Comparison of ENCODE assay signal across 8 mouse cellular contexts in genomic region chr15:96684132-96684830, GRCm38 (mm10). TPM values are rescaled to one million over a fixed set of nuclear protein-coding genes. Genes with fewer than 3 reads are reported as not detected.
A peak's percentile ranks its signal among the peaks of the same experiment; 100 is the strongest.
DNase-seq lines count a peak whose midpoint lies in the region; ATAC-seq and TF ChIP-seq lines count a peak whose summit lies in the region.
"Had no signal": no experiment of that assay in that cellular context is flagged by ENCODE, and none has a peak within 500 bp of the region (broad histone marks: within the 10 kb centered on the region; RNA-seq: fewer than 3 reads in every experiment).

No protein-coding gene starts in this region.

- 39% methylated on average over 11 of the region's 11 CpGs for WGBS in limb, embryonic 13.5 days
- WGBS in limb, embryonic 10.5 days: 46% methylated on average over 11 of the region's 11 CpGs
- 36% methylated on average over 11 of the region's 11 CpGs for WGBS in heart, embryonic 13.5 days
- 17% methylated on average over 11 of the region's 11 CpGs for WGBS in liver, embryonic 15.5 days (ENCODE audit: insufficient replicate concordance)
- 7% methylated on average over 11 of the region's 11 CpGs for WGBS in thymus, adult 2 months

- peaks cover 24% of the 10 kb centered on the region for H3K36me3 ChIP-seq in limb, embryonic 13.5 days
- H3K36me3 ChIP-seq in limb, embryonic 10.5 days: peaks cover 28% of the 10 kb centered on the region
- peaks cover 24% of the 10 kb centered on the region for H3K36me3 ChIP-seq in heart, embryonic 13.5 days
- H3K36me3 ChIP-seq in liver, embryonic 15.5 days (replicated peaks): peaks cover 20% of the 10 kb centered on the region
- peaks cover 20% of the 10 kb centered on the region for H3K36me3 ChIP-seq in thymus, adult 2 months (ENCODE audit: control insufficient read depth, insufficient read depth, low read length)

- no peak overlapping the region for H3K27ac ChIP-seq in limb, embryonic 13.5 days
- no peak overlapping the region for H3K27ac ChIP-seq in limb, embryonic 10.5 days
- H3K27ac ChIP-seq in bone marrow macrophage, adult 2 months (ENCODE audit: insufficient read depth, low read depth, low read length): no peak overlapping the region
- peak overlapping the region; percentile 32; the same call in 1 of the 2 replicates for H3K27ac ChIP-seq in heart, embryonic 13.5 days (replicated peaks)
- H3K27ac ChIP-seq in liver, embryonic 15.5 days (replicated peaks): no peak overlapping the region
- peak overlapping the region; percentile 25; the same call in 1 of the 2 replicates for H3K27ac ChIP-seq in thymus, adult 2 months (ENCODE audit: control insufficient read depth, insufficient read depth, low read length)
- H3K27ac ChIP-seq: neural tube, embryonic 13.5 days had no signal

- TF ChIP-seq POLR2A in bone marrow macrophage, adult 2 months (IDR thresholded peaks at IDR 0.05; ENCODE audit: borderline replicate concordance, low read depth, low read length): no peak
- TF ChIP-seq POLR2A in thymus, adult 2 months (IDR thresholded peaks at IDR 0.05; ENCODE audit: control insufficient read depth, extremely low read depth, insufficient read depth, low read length, poor library complexity): no peak

- no peaks in the 10 kb centered on the region for H3K9me3 ChIP-seq in limb, embryonic 13.5 days
- H3K9me3 ChIP-seq in limb, embryonic 10.5 days (replicated peaks): no peaks in the 10 kb centered on the region
- no peaks in the 10 kb centered on the region for H3K9me3 ChIP-seq in heart, embryonic 13.5 days
- no peaks in the 10 kb centered on the region for H3K9me3 ChIP-seq in liver, embryonic 15.5 days (replicated peaks)
- H3K9me3 ChIP-seq: neural tube, embryonic 13.5 days had no signal

- ATAC-seq in limb, embryonic 13.5 days (ENCODE audit: low FRiP score, low read depth): no peak
- no peak for ATAC-seq in heart, embryonic 13.5 days (ENCODE audit: extremely low read depth, insufficient number of reproducible peaks, low FRiP score, low TSS enrichment)
- no peak for ATAC-seq in liver, embryonic 15.5 days (ENCODE audit: insufficient read depth)

- H3K4me2 ChIP-seq in limb, embryonic 13.5 days (replicated peaks): peak overlapping the region; percentile 10; the same call in 1 of the 2 replicates
- H3K4me2 ChIP-seq in heart, embryonic 13.5 days: peak overlapping the region; percentile 50
- peak overlapping the region; percentile 59 for H3K4me2 ChIP-seq in liver, embryonic 15.5 days
- H3K4me2 ChIP-seq: neural tube, embryonic 13.5 days had no signal

- H3K27me3 ChIP-seq in limb, embryonic 13.5 days: no peaks in the 10 kb centered on the region
- H3K27me3 ChIP-seq in limb, embryonic 10.5 days (ENCODE audit: low read depth, poor library complexity, severe bottlenecking): peaks cover 19% of the 10 kb centered on the region; the same call in 1 of the 2 replicates
- peaks cover 4% of the 10 kb centered on the region; the same call in 1 of the 2 replicates for H3K27me3 ChIP-seq in heart, embryonic 13.5 days (replicated peaks)
- peaks cover 8% of the 10 kb centered on the region for H3K27me3 ChIP-seq in liver, embryonic 15.5 days
- no peaks in the 10 kb centered on the region for H3K27me3 ChIP-seq in thymus, adult 2 months (ENCODE audit: control insufficient read depth, insufficient read depth, low read length)

- TF ChIP-seq CTCF in bone marrow macrophage, adult 2 months (IDR thresholded peaks at IDR 0.05; ENCODE audit: low read depth, low read length): no peak
- TF ChIP-seq CTCF in thymus, adult 2 months (IDR thresholded peaks at IDR 0.05; ENCODE audit: borderline replicate concordance, control insufficient read depth, extremely low read depth, insufficient read depth, low read length, poor library complexity): no peak

- no peak overlapping the region for H3K9ac ChIP-seq in limb, embryonic 13.5 days
- peak overlapping the region; percentile 33; the same call in 1 of the 2 replicates for H3K9ac ChIP-seq in heart, embryonic 13.5 days
- no peak overlapping the region for H3K9ac ChIP-seq in liver, embryonic 15.5 days
- H3K9ac ChIP-seq: neural tube, embryonic 13.5 days had no signal

- H3K4me3 ChIP-seq in limb, embryonic 13.5 days: no peak overlapping the region
- no peak overlapping the region for H3K4me3 ChIP-seq in limb, embryonic 10.5 days
- H3K4me3 ChIP-seq in bone marrow macrophage, adult 2 months (ENCODE audit: insufficient read depth, low read length): peak overlapping the region; percentile 1; the same call in 1 of the 2 replicates
- 0 out of 2 replicates have a peak overlapping the region, but pooled peaks have one; percentile 9 for H3K4me3 ChIP-seq in heart, embryonic 13.5 days
- peak overlapping the region; percentile 25 for H3K4me3 ChIP-seq in liver, embryonic 15.5 days (replicated peaks)
- peak overlapping the region; percentile 29 for H3K4me3 ChIP-seq in thymus, adult 2 months (ENCODE audit: control insufficient read depth, insufficient read depth, low read length)
- H3K4me3 ChIP-seq: neural tube, embryonic 13.5 days had no signal

- DNase-seq in limb, embryonic 10.5 days (ENCODE audit: low spot score): no peak
- DNase-seq in thymus, adult 2 months: peak; percentile 57
- DNase-seq in cerebellum, adult 9-10 months: no peak

- H3K4me1 ChIP-seq in limb, embryonic 13.5 days: peaks cover 9% of the 10 kb centered on the region
- H3K4me1 ChIP-seq in limb, embryonic 10.5 days: peaks cover 8% of the 10 kb centered on the region
- H3K4me1 ChIP-seq in bone marrow macrophage, adult 2 months (ENCODE audit: control insufficient read depth, insufficient read depth, low read length): peaks cover 11% of the 10 kb centered on the region
- H3K4me1 ChIP-seq in heart, embryonic 13.5 days: peaks cover 16% of the 10 kb centered on the region
- H3K4me1 ChIP-seq in liver, embryonic 15.5 days (replicated peaks): peaks cover 10% of the 10 kb centered on the region
- H3K4me1 ChIP-seq in thymus, adult 2 months (replicated peaks; ENCODE audit: control insufficient read depth, insufficient read depth, low read length): peaks cover 13% of the 10 kb centered on the region

RNA-seq across cellular contexts. Expression of gene Slc38a2, which starts 15.2 kb away (rescaled TPM):
- polyA plus RNA-seq in limb, embryonic 13.5 days (2015; fragmentation: Nextera tagmentation; extraction: Ambion mirVana): 157 and 165 TPM in 2 replicates
- 173 and 198 TPM in 2 replicates for polyA plus RNA-seq in limb, embryonic 10.5 days (2016; fragmentation: Nextera tagmentation; extraction: Ambion mirVana)
- 80.7 and 83.9 TPM in 2 replicates for polyA plus RNA-seq in bone marrow macrophage, adult 2 months (2012; ENCODE audit: insufficient read depth, insufficient read length, missing spikeins)
- 115 and 119 TPM in 2 replicates for polyA plus RNA-seq in heart, embryonic 13.5 days (2015; fragmentation: Nextera tagmentation; extraction: Ambion mirVana)
- 33.8 and 33.9 TPM in 2 replicates for polyA plus RNA-seq in liver, embryonic 15.5 days (2015; fragmentation: Nextera tagmentation; extraction: Ambion mirVana)
- 105 and 110 TPM in 2 replicates for polyA plus RNA-seq in thymus, adult 2 months (2012; rRNA removed)

RNA-seq across cellular contexts. Expression of gene Slc38a1, which starts 41.6 kb away (rescaled TPM):
- 94.5 and 95.9 TPM in 2 replicates for polyA plus RNA-seq in limb, embryonic 13.5 days (2015; fragmentation: Nextera tagmentation; extraction: Ambion mirVana)
- polyA plus RNA-seq in limb, embryonic 10.5 days (2016; fragmentation: Nextera tagmentation; extraction: Ambion mirVana): 141 and 149 TPM in 2 replicates
- 26.2 and 31.5 TPM in 2 replicates for polyA plus RNA-seq in bone marrow macrophage, adult 2 months (2012; ENCODE audit: insufficient read depth, insufficient read length, missing spikeins)
- polyA plus RNA-seq in heart, embryonic 13.5 days (2015; fragmentation: Nextera tagmentation; extraction: Ambion mirVana): 69.7 and 70.4 TPM in 2 replicates
- 14.5 and 18.2 TPM in 2 replicates for polyA plus RNA-seq in liver, embryonic 15.5 days (2015; fragmentation: Nextera tagmentation; extraction: Ambion mirVana)
- polyA plus RNA-seq in thymus, adult 2 months (2012; rRNA removed): 136 and 170 TPM in 2 replicates

Comparison
In these comparisons a context has a peak if more than half of its experiments do, and no peak if none do; other contexts are left out.
1. H3K27ac ChIP-seq: peak in heart, embryonic 13.5 days (single experiment) and thymus, adult 2 months (single experiment); none in limb, embryonic 13.5 days (single experiment), limb, embryonic 10.5 days (single experiment), bone marrow macrophage, adult 2 months (single experiment) and liver, embryonic 15.5 days (single experiment).
2. H3K4me3 ChIP-seq: peak in bone marrow macrophage, adult 2 months (single experiment), heart, embryonic 13.5 days (single experiment), liver, embryonic 15.5 days (single experiment) and thymus, adult 2 months (single experiment); none in limb, embryonic 13.5 days (single experiment) and limb, embryonic 10.5 days (single experiment).
3. Peak in every context shown above with its lines, with median percentiles within 50 percentile points of each other: H3K4me2 ChIP-seq.